Mouse (Mus musculus) lung, postnatal 0 days (tissue): ENCODE data around the gene Rundc1. TPM values are rescaled to one million over a fixed set of nuclear protein-coding genes. Genes with fewer than 3 reads are reported as not detected.

Source experiments
- ATAC-seq: fragments of 200-750 bp; cut with Nextera tagmentation; 2 replicates; pipeline ENCODE4 v1.8.0; 2017; ENCODE audit warnings: moderate library complexity
- DNase-seq: peaks from one replicate; pipeline ENCODE4 v3.0.0-alpha.2; 2016; ENCODE audit warnings: low spot score
- H3K27ac ChIP-seq: fragments of 300-500 bp; sonication (generic); 2 replicates; pipeline ENCODE4 v1.5.1; 2014; ENCODE audit warnings: antibody characterized with exemption, mild to moderate bottlenecking, low read length, mixed read lengths
- H3K27me3 ChIP-seq: fragments of 300-500 bp; sonication (generic); replicated peaks from 2 replicates; pipeline ENCODE4 v1.6.1; 2014; ENCODE audit warnings: low read length, mixed read lengths; ENCODE audit not compliant: insufficient read depth
- H3K36me3 ChIP-seq: fragments of 300-500 bp; sonication (generic); 2 replicates; pipeline ENCODE4 v1.6.1; 2014; ENCODE audit warnings: low read length, mixed read lengths; ENCODE audit not compliant: insufficient read depth
- H3K4me1 ChIP-seq: fragments of 300-500 bp; sonication (generic); 2 replicates; pipeline ENCODE4 v1.6.1; 2014; ENCODE audit warnings: antibody characterized with exemption, low read depth, low read length, mixed read lengths; ENCODE audit not compliant: insufficient read depth
- H3K4me2 ChIP-seq: fragments of 300-500 bp; sonication (generic); replicated peaks from 2 replicates; pipeline ENCODE4 v1.6.1; 2014; ENCODE audit warnings: low read depth, mild to moderate bottlenecking, low read length, moderate library complexity, mixed read lengths
- H3K4me3 ChIP-seq: fragments of 300-500 bp; sonication (generic); 2 replicates; pipeline ENCODE4 v1.5.1; 2014; ENCODE audit warnings: low read depth, low read length
- H3K9ac ChIP-seq: fragments of 300-500 bp; sonication (generic); replicated peaks from 2 replicates; pipeline ENCODE4 v1.6.1; 2014; ENCODE audit warnings: low read depth, mild to moderate bottlenecking
- H3K9me3 ChIP-seq: fragments of 300-500 bp; sonication (generic); 2 replicates; pipeline ENCODE4 v1.6.1; 2016; ENCODE audit warnings: low read length, mixed read lengths
- CTCF ChIP-seq: IDR thresholded peaks from 2 replicates; pipeline ENCODE4 v1.5.1; 2016; ENCODE audit warnings: antibody characterized with exemption, mild to moderate bottlenecking
- EP300 ChIP-seq: IDR thresholded peaks from 2 replicates; pipeline ENCODE4 v1.6.1; 2016; ENCODE audit warnings: antibody characterized with exemption, mild to moderate bottlenecking, control low read depth
- WGBS: fragments of 180-500 bp; shearing (Covaris S2); extraction: QIAGEN DNeasy Blood & Tissue Kit; methylation state at CpG from one replicate; pipeline ENCODE4 v1.1.7; 2014; 5-methylcytosine and 5-hydroxymethylcytosine counted together
- microRNA-seq: library from miRNA; unstranded; fragments of <30 nt; microRNA quantifications from one replicate; pipeline ENCODE4, GENCODE M21; 2016
- polyA plus RNA-seq: library from polyadenylated mRNA; unstranded; fragments of >200 nt; fragmentation: Nextera tagmentation; extraction: Ambion mirVana; gene quantifications from 2 replicates; pipeline ENCODE4 v1.2.1, GENCODE M21; 2015

Gene Rundc1
- polyA plus RNA-seq, 1 experiment from 2014 or later, result 14.3 TPM

DNA sequence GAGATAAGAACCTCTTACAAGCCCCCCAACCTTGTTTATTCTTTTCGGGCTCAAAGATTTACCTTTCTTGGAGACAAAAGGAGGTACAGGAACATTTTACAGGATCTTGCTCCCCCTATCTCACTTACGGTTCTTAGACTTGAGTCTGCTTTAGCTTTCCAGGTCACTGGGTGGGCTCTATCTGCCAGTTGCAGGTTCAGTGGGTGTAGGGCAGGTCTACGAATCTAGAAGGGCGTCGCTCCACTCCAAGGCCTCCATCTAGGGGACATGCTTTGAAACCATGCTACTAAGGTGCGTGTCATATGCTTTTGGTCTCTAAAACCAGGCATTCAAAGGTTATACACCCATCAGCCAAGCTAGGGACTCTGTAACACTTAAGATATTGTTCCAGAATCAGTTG, 59.4 kb downstream of the Rundc1 start:
- H3K4me3 ChIP-seq, result no peak overlapping the region
- no peak for TF ChIP-seq CTCF
- no peak for TF ChIP-seq EP300
- 59% methylated on average over 6 of the region's 6 CpGs for WGBS

DNA sequence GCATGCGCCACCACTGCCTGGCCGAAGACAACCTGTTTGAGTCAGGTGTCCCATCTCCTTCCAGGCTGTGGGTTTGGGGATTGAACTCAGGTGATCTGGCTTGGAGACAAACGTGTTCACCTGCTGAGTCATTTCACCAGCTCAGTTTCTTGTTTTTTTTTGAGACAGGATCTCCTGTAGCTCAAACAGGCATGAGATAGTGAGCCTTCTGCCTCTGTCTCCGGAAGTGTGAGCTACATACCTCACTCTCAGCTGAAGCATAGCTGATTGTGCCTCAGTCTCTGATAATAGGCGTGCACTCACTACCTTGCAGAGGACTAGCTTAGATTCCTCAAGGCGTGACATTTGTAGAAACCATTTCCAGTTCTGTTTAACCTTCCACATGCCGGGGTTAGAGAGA, 59.9 kb downstream of the Rundc1 start:
- H3K9me3 ChIP-seq, result no peaks in the 10 kb centered on the region
- H3K36me3 ChIP-seq, result no peaks in the 10 kb centered on the region
- no peak overlapping the region for H3K4me3 ChIP-seq
- no peak for TF ChIP-seq CTCF
- TF ChIP-seq EP300, result no peak
- H3K9ac ChIP-seq, result no peak overlapping the region
- 76% methylated on average over 7 of the region's 7 CpGs for WGBS
- H3K27ac ChIP-seq, result no peak overlapping the region
- H3K4me1 ChIP-seq, result no peaks in the 10 kb centered on the region
- no peak for DNase-seq
- no peak overlapping the region for H3K4me2 ChIP-seq
- no peaks in the 10 kb centered on the region for H3K27me3 ChIP-seq
- ATAC-seq, result no peak

More for the DNA sequence above, 59.4 kb downstream of the Rundc1 start:
- Histone ChIP-seq H3K9me3 (no peaks in the 10 kb centered on the region), H3K4me1 (no peaks in the 10 kb centered on the region), H3K27ac (no peak overlapping the region), H3K9ac (no peak overlapping the region), H3K27me3 (no peaks in the 10 kb centered on the region), H3K36me3 (no peaks in the 10 kb centered on the region), H3K4me2 (no peak overlapping the region)
- ATAC-seq, result no peak
- DNase-seq, result no peak

Small RNA genes within 50 kb of the gene (microRNA-seq; reads per million reads assigned to microRNA genes)
- gene Mir6929, result not detected

Other genes with a start within 250 kb of the Rundc1 start
- 0.06 and 0.20 TPM in 2 replicates for gene Ccr10, start 249.6 kb upstream of the Rundc1 start, polyA plus RNA-seq
- 17.1 and 17.4 TPM in 2 replicates for gene Ezh1, start 198.6 kb upstream of the Rundc1 start, polyA plus RNA-seq
- 759 and 834 TPM in 2 replicates for gene Ramp2, start 179.1 kb upstream of the Rundc1 start, polyA plus RNA-seq
- gene Vps25, start 171.4 kb upstream of the Rundc1 start, polyA plus RNA-seq, result 121 and 133 TPM in 2 replicates
- gene Wnk4, start 164.5 kb upstream of the Rundc1 start, polyA plus RNA-seq, result 10.6 and 14.6 TPM in 2 replicates
- 1.1 TPM in 2 replicates for gene Cntd1, start 146.1 kb upstream of the Rundc1 start, polyA plus RNA-seq
- 159 and 166 TPM in 2 replicates for gene Coa3, start 146.0 kb upstream of the Rundc1 start, polyA plus RNA-seq
- 149 and 152 TPM in 2 replicates for gene Becn1, start 122.8 kb upstream of the Rundc1 start, polyA plus RNA-seq
- gene Psme3, start 108.9 kb upstream of the Rundc1 start, polyA plus RNA-seq, result 44.1 and 47.4 TPM in 2 replicates
- gene Aoc2, start 100.0 kb upstream of the Rundc1 start, polyA plus RNA-seq, result 0.44 and 0.45 TPM in 2 replicates
- 1.6 and 1.9 TPM in 2 replicates for gene Aoc3, start 94.5 kb upstream of the Rundc1 start, polyA plus RNA-seq
- gene G6pc, start 57.5 kb upstream of the Rundc1 start, polyA plus RNA-seq, result 0.07 TPM in 1 of 2 replicates, not detected in the other
- gene Aarsd1, start 7.5 kb upstream of the Rundc1 start, polyA plus RNA-seq, result 26.5 and 27.0 TPM in 2 replicates
- gene Gm27029, start 289 bp upstream of the Rundc1 start, polyA plus RNA-seq, result 2.6 and 2.9 TPM in 2 replicates
- gene Ptges3l, start 248 bp downstream of the Rundc1 start, polyA plus RNA-seq, result 6.5 and 7.3 TPM in 2 replicates
- 221 and 251 TPM in 2 replicates for gene Rpl27, start 17.2 kb downstream of the Rundc1 start, polyA plus RNA-seq
- gene Ifi35, start 23.3 kb downstream of the Rundc1 start, polyA plus RNA-seq, result 48.1 and 50.6 TPM in 2 replicates
- gene Rnd2, start 39.9 kb downstream of the Rundc1 start, polyA plus RNA-seq, result 7.5 and 9.4 TPM in 2 replicates
- gene Vat1, start 41.1 kb downstream of the Rundc1 start, polyA plus RNA-seq, result 76.4 and 88.1 TPM in 2 replicates
- gene Brca1, start 126.9 kb downstream of the Rundc1 start, polyA plus RNA-seq, result 0.42 and 1.5 TPM in 2 replicates
- gene Nbr1, start 127.1 kb downstream of the Rundc1 start, polyA plus RNA-seq, result 57.2 and 58.7 TPM in 2 replicates
- 7.6 TPM in 2 replicates for gene Tmem106a, start 157.2 kb downstream of the Rundc1 start, polyA plus RNA-seq
- gene Gm11634, start 174.2 kb downstream of the Rundc1 start, polyA plus RNA-seq, result not detected in 2 replicates
- 20.1 and 34.1 TPM in 2 replicates for gene Rdm1, start 202.1 kb downstream of the Rundc1 start, polyA plus RNA-seq
- 25.2 and 33.1 TPM in 2 replicates for gene Arl4d, start 240.5 kb downstream of the Rundc1 start, polyA plus RNA-seq